Mouse (Mus musculus) frontal cortex, adult 2 months (tissue): ENCODE data around the gene Kif1c. TPM values are rescaled to one million over a fixed set of nuclear protein-coding genes. Genes with fewer than 3 reads are reported as not detected.

Experiments
- DNase-seq, 2 experiments: peaks; one replicate each; pipeline ENCODE4 v3.0.0; 2022; ENCODE audit warnings: low spot score in 1 of 2; ENCODE audit errors: extremely low spot score in 1 of 2
- polyA plus RNA-seq: library from polyadenylated mRNA; depleted of rRNA; stranded (reverse); fragments of >200 nt; gene quantifications from 2 replicates; pipeline ENCODE4 v1.2.3, GENCODE M21; 2012; rRNA removed

The Kif1c gene
- polyA plus RNA-seq, result 45.2 and 48.5 TPM in 2 replicates

- peak; percentile 81 to 96 for DNase-seq
Measured at GRCm38 (mm10) chr11:70699722-70700556, at the start of gene Kif1c, which contains the start of gene Inca1. TSS of gene Kif1c (plus strand) at chr11:70700548. TSS of gene Inca1 (minus strand) at chr11:70700155.

GRCm38 (mm10) chr11:70651391-70651790, 49.0 kb upstream of the Kif1c start:
- DNase-seq, result no peak

- DNase-seq, result no peak
Measured at GRCm38 (mm10) chr11:70652029-70652883, 48.1 kb upstream of the Kif1c start.

- no peak for DNase-seq
Measured at GRCm38 (mm10) chr11:70652884-70653344, 47.4 kb upstream of the Kif1c start.

GRCm38 (mm10) chr11:70653345-70654197, 46.8 kb upstream of the Kif1c start:
- no peak for DNase-seq

GRCm38 (mm10) chr11:70654198-70654922, 46.0 kb upstream of the Kif1c start, which contains the start of gene Pfn1:
TSS of gene Pfn1 (minus strand) at chr11:70654644.
- peak in 1 of 2 experiments; percentile 72 for DNase-seq

GRCm38 (mm10) chr11:70654923-70655570, 45.3 kb upstream of the Kif1c start:
- peak in 1 of 2 experiments; percentile 72 for DNase-seq

DNA sequence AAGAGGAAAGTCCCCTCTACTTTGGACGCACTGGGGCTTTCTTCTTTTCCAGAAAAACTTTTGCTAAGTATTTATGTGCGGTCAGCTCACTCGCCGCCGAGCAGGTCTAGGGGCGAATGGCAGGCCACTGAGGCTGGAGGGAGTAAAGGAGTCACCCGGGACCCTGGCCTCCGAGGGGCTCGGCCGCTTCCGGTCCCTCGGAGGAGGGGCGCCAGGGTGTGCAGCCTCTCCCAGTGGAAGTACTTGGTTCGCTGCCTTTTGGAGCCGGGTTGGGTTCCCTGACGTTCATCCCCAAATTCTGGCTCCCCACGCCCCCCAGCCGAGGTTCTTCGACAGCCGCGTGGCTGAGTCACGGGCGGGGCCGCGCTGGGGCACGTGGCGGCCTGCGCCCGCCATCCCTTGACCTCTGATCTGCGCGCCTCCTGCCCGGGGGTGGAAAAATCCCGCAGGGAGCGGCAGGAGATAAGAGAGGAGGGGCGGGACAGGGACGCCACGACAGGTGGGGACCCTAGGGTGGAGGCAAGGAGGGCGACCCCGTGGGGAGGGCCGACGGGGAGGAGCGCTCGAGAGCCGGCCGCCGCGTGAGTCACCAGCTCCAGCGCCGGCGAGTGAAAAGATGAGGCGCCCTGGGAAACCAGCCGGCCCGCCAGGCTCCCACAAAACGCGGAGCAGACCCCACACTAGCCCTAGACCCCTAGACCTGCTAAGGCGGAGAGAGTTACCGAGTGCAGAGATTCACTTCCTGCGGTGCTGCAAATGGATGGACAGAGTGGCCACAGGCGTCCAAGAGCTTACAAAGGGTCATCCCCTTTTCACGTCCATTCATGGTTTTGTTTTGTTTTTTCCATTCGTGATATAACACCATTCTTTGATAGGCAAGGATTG, 44.5 kb upstream of the Kif1c start:
- DNase-seq, result no peak

GRCm38 (mm10) chr11:70656456-70656927, 43.9 kb upstream of the Kif1c start:
- no peak for DNase-seq

DNA sequence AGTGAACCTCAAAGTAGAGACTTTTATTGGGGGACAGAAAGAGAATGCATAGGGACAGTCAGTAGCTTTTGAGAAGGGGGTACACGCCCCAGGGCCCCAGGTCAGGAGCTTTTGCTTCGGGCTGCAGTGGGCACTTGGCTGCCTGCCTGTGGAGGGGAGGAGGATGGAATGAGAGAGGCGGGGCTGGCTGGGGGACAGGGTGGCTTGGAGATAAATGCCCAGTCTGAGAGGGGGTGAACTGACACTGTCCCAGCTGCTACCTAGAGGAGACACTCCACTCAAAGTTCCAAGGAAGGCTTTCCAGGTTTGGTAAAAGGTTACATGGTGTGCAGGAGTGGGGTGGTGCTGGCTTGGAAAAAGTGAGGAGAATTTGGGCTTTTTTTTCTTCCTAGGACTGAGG, 43.4 kb upstream of the Kif1c start, which contains the start of gene Eno3:
TSS of gene Eno3 (plus strand) at position 239 of the 400 bp plus-strand sequence.
- no peak for DNase-seq

GRCm38 (mm10) chr11:70657573-70657972, 42.8 kb upstream of the Kif1c start:
- DNase-seq, result no peak

DNA sequence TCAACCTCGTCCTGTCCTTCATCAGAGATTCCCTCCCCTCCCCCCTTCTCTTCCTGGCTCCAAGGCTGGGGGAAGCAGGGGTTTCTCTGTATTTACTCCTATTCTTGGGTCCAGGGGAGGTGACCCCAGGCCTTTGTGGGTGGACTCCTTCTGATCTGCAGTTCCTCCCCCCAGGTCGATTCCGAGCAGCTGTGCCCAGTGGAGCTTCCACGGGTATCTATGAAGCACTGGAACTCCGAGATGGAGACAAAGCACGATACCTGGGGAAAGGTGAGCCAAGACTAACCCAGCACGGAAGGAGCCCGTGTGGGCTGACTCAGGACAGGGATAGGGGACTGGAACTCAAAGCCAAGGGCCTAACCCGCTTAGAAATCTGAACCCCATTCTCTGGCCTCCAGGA, 42.4 kb upstream of the Kif1c start:
- no peak for DNase-seq

DNA sequence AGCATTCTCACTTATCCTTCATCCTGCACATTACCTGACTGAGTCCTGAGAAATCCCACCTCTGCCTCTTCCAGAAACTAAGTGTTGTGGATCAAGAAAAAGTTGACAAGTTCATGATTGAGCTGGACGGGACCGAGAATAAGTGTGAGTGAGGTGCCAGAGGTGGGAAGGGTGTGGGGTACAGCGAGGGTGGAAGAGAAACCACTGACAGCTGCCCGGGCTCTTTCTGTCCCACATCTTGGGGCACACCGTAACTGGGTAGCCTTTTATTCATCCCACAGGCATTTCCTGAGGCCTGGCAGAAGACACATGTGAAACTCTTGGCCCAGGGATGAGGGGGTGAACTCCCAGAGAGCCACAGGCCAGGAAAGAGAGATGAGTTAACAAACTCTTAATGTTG, 41.8 kb upstream of the Kif1c start:
- no peak for DNase-seq

DNA sequence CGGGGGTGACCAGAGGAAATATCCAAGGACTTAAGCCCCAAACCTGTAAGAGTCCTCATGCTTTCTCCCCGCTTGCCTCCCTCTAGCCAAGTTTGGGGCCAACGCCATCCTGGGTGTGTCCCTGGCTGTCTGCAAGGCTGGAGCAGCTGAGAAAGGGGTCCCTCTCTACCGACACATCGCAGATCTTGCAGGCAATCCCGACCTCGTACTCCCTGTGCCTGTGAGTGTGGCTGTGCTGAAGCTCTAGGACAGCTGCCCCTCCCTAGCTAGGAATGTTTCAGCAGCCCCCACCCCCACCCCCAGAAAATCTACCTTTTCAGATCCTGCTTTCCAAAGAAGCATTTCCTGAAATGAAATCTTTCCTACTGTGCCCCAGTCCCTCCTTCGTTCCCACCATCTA, 41.4 kb upstream of the Kif1c start:
- DNase-seq, result no peak

GRCm38 (mm10) chr11:70660571-70660970, 39.8 kb upstream of the Kif1c start:
- no peak for DNase-seq

- no peak for DNase-seq
Measured at GRCm38 (mm10) chr11:70663101-70663500, 37.2 kb upstream of the Kif1c start.

DNA sequence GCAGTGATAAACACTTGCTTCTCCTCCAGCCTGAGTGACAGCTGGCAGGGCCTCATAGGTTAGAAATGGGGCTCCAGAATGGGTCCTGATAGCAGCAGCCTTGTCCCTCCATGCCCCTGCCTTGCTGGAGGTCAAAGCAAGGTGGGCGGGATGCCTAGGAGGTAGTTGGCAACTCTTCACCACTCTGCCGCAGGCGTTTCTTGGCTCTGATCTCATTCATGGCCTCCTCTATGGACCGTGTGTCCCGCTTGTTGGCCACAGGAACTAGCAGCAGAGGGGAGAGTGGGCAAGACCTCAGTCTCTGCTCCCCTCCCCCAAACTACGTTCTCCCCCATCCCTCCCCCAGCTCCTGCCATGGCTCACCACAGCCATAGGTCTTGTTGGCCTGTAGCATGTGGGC, 36.4 kb upstream of the Kif1c start:
- no peak for DNase-seq

DNA sequence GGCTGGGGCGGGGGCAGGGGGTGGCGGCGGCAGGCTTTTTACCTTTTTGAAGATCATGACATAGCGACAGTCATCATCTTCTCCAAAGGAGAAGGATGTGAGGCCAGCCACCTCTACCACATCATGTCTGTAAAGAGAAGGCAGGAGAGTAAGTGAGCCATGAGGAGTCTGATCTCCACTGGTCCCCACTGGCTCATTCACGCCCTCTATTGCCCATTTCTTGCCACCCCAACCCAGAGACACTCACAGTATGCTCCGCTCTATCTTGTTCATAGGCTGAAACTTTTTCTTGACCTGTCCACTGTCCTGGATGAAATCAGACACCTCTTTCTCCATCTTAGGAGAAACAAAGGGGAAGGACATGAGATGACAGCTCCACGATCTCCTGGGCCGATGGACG, 35.6 kb upstream of the Kif1c start:
- no peak for DNase-seq
